Mouse (Mus musculus): Measurements from ENCODE around the gene Rab3a. TPM values are rescaled to one million over a fixed set of nuclear protein-coding genes. Genes with fewer than 3 reads are reported as not detected.

The Rab3a gene
- polyA plus RNA-seq, 1 experiment from 2014 or later: 16.2 TPM

- WGBS (ENCODE audit: insufficient replicate concordance): 72% methylated on average over 11 of the region's 11 CpGs
- H3K4me2 ChIP-seq: no peak overlapping the region
- peaks cover 25% of the 10 kb centered on the region for H3K36me3 ChIP-seq (ENCODE audit: control insufficient read depth, insufficient read depth, low read length)
- H3K9ac ChIP-seq (ENCODE audit: low read depth, low read length): 0 out of 2 replicates have a peak overlapping the region, but pooled peaks have one; percentile 34
- H3K9me3 ChIP-seq (replicated peaks; ENCODE audit: control insufficient read depth, low read length): no peaks in the 10 kb centered on the region
- ATAC-seq (replicated peaks; ENCODE audit: insufficient number of reproducible peaks, low FRiP score, low TSS enrichment): no peak
- no peak overlapping the region for H3K27ac ChIP-seq (ENCODE audit: low read depth, low read length)
- H3K4me3 ChIP-seq (ENCODE audit: low read depth, low read length): no peak overlapping the region
- peaks cover 17% of the 10 kb centered on the region for H3K4me1 ChIP-seq (ENCODE audit: control insufficient read depth, insufficient read depth, low read length)
- no peaks in the 10 kb centered on the region for H3K27me3 ChIP-seq (ENCODE audit: control insufficient read depth, insufficient read depth, low read length)
Observed at GRCm38 (mm10) chr8:70780093-70780492, 25.6 kb downstream of the Rab3a start.

- 84% methylated on average over 25 of the region's 25 CpGs for WGBS (ENCODE audit: insufficient replicate concordance)
- peaks cover 23% of the 10 kb centered on the region for H3K36me3 ChIP-seq (ENCODE audit: control insufficient read depth, insufficient read depth, low read length)
Observed at GRCm38 (mm10) chr8:70786291-70787050, 32.0 kb downstream of the Rab3a start.

GRCm38 (mm10) chr8:70787051-70787445 lies 32.6 kb downstream of the Rab3a start:
- no peak for ATAC-seq (replicated peaks; ENCODE audit: insufficient number of reproducible peaks, low FRiP score, low TSS enrichment)
- Histone ChIP-seq H3K4me2 (peak overlapping the region; percentile 49), H3K4me3 (ENCODE audit: low read depth, low read length) (no peak overlapping the region), H3K9ac (ENCODE audit: low read depth, low read length) (no peak overlapping the region), H3K4me1 (ENCODE audit: control insufficient read depth, insufficient read depth, low read length) (peaks cover 22% of the 10 kb centered on the region), H3K27ac (ENCODE audit: low read depth, low read length) (no peak overlapping the region), H3K36me3 (ENCODE audit: control insufficient read depth, insufficient read depth, low read length) (peaks cover 22% of the 10 kb centered on the region), H3K27me3 (ENCODE audit: control insufficient read depth, insufficient read depth, low read length) (no peaks in the 10 kb centered on the region), H3K9me3 (replicated peaks; ENCODE audit: control insufficient read depth, low read length) (no peaks in the 10 kb centered on the region)
- WGBS (ENCODE audit: insufficient replicate concordance): 89% methylated on average over 3 of the region's 3 CpGs

More at GRCm38 (mm10) chr8:70786291-70787050, 32.0 kb downstream of the Rab3a start:
- no peak overlapping the region for H3K27ac ChIP-seq (ENCODE audit: low read depth, low read length)
- ATAC-seq (replicated peaks; ENCODE audit: insufficient number of reproducible peaks, low FRiP score, low TSS enrichment): no peak
- no peaks in the 10 kb centered on the region for H3K9me3 ChIP-seq (replicated peaks; ENCODE audit: control insufficient read depth, low read length)
- no peak overlapping the region for H3K4me3 ChIP-seq (ENCODE audit: low read depth, low read length)
- peaks cover 16% of the 10 kb centered on the region for H3K4me1 ChIP-seq (ENCODE audit: control insufficient read depth, insufficient read depth, low read length)
- H3K27me3 ChIP-seq (ENCODE audit: control insufficient read depth, insufficient read depth, low read length): no peaks in the 10 kb centered on the region
- H3K9ac ChIP-seq (ENCODE audit: low read depth, low read length): no peak overlapping the region
- no peak overlapping the region for H3K4me2 ChIP-seq

GRCm38 (mm10) chr8:70787941-70788667 lies 33.6 kb downstream of the Rab3a start:
- peak; percentile 67 for ATAC-seq (replicated peaks; ENCODE audit: insufficient number of reproducible peaks, low FRiP score, low TSS enrichment)
- 9% methylated on average over 26 of the region's 30 CpGs for WGBS (ENCODE audit: insufficient replicate concordance)
- Histone ChIP-seq H3K4me2 (peak overlapping the region; percentile 49), H3K9me3 (replicated peaks; ENCODE audit: control insufficient read depth, low read length) (no peaks in the 10 kb centered on the region), H3K4me3 (ENCODE audit: low read depth, low read length) (peak overlapping the region; percentile 13), H3K9ac (ENCODE audit: low read depth, low read length) (no peak overlapping the region), H3K36me3 (ENCODE audit: control insufficient read depth, insufficient read depth, low read length) (peaks cover 18% of the 10 kb centered on the region), H3K4me1 (ENCODE audit: control insufficient read depth, insufficient read depth, low read length) (peaks cover 27% of the 10 kb centered on the region), H3K27ac (ENCODE audit: low read depth, low read length) (no peak overlapping the region), H3K27me3 (ENCODE audit: control insufficient read depth, insufficient read depth, low read length) (no peaks in the 10 kb centered on the region)

GRCm38 (mm10) chr8:70789046-70789445 lies 34.6 kb downstream of the Rab3a start:
- Histone ChIP-seq H3K36me3 (ENCODE audit: control insufficient read depth, insufficient read depth, low read length) (peaks cover 10% of the 10 kb centered on the region; the same call in 1 of the 2 replicates), H3K27me3 (ENCODE audit: control insufficient read depth, insufficient read depth, low read length) (peaks cover 8% of the 10 kb centered on the region), H3K4me2 (peak overlapping the region; percentile 49; the same call in 1 of the 2 replicates), H3K9me3 (replicated peaks; ENCODE audit: control insufficient read depth, low read length) (no peaks in the 10 kb centered on the region), H3K4me3 (ENCODE audit: low read depth, low read length) (no peak overlapping the region), H3K9ac (ENCODE audit: low read depth, low read length) (peak overlapping the region; percentile 22; the same call in 1 of the 2 replicates), H3K27ac (ENCODE audit: low read depth, low read length) (no peak overlapping the region), H3K4me1 (ENCODE audit: control insufficient read depth, insufficient read depth, low read length) (peaks cover 27% of the 10 kb centered on the region)
- ATAC-seq (replicated peaks; ENCODE audit: insufficient number of reproducible peaks, low FRiP score, low TSS enrichment): no peak
- WGBS (ENCODE audit: insufficient replicate concordance): 69% methylated on average over 10 of the region's 10 CpGs

- no peaks in the 10 kb centered on the region for H3K9me3 ChIP-seq (replicated peaks; ENCODE audit: control insufficient read depth, low read length)
- 65% methylated on average over 8 of the region's 8 CpGs for WGBS (ENCODE audit: insufficient replicate concordance)
- ATAC-seq (replicated peaks; ENCODE audit: insufficient number of reproducible peaks, low FRiP score, low TSS enrichment): no peak
- H3K27ac ChIP-seq (ENCODE audit: low read depth, low read length): no peak overlapping the region
- peak overlapping the region; percentile 86 for H3K9ac ChIP-seq (ENCODE audit: low read depth, low read length)
- peak overlapping the region; percentile 80 for H3K4me2 ChIP-seq
- peaks cover 5% of the 10 kb centered on the region; the same call in 1 of the 2 replicates for H3K36me3 ChIP-seq (ENCODE audit: control insufficient read depth, insufficient read depth, low read length)
- H3K27me3 ChIP-seq (ENCODE audit: control insufficient read depth, insufficient read depth, low read length): peaks cover 20% of the 10 kb centered on the region
- H3K4me3 ChIP-seq (ENCODE audit: low read depth, low read length): 0 out of 2 replicates have a peak overlapping the region, but pooled peaks have one; percentile 61
- peaks cover 27% of the 10 kb centered on the region for H3K4me1 ChIP-seq (ENCODE audit: control insufficient read depth, insufficient read depth, low read length)
Observed at GRCm38 (mm10) chr8:70790846-70791245, 36.4 kb downstream of the Rab3a start.

- peaks cover 23% of the 10 kb centered on the region for H3K27me3 ChIP-seq (ENCODE audit: control insufficient read depth, insufficient read depth, low read length)
- no peaks in the 10 kb centered on the region for H3K9me3 ChIP-seq (replicated peaks; ENCODE audit: control insufficient read depth, low read length)
- H3K4me1 ChIP-seq (ENCODE audit: control insufficient read depth, insufficient read depth, low read length): peaks cover 27% of the 10 kb centered on the region
- 0 out of 2 replicates have a peak, but pooled peaks cover 3% of the 10 kb centered on the region for H3K36me3 ChIP-seq (ENCODE audit: control insufficient read depth, insufficient read depth, low read length)
- WGBS (ENCODE audit: insufficient replicate concordance): 76% methylated on average over 7 of the region's 7 CpGs
- no peak overlapping the region for H3K27ac ChIP-seq (ENCODE audit: low read depth, low read length)
- H3K4me2 ChIP-seq: peak overlapping the region; percentile 80
- no peak for ATAC-seq (replicated peaks; ENCODE audit: insufficient number of reproducible peaks, low FRiP score, low TSS enrichment)
- peak overlapping the region; percentile 86 for H3K9ac ChIP-seq (ENCODE audit: low read depth, low read length)
- H3K4me3 ChIP-seq (ENCODE audit: low read depth, low read length): peak overlapping the region; percentile 61
Observed at GRCm38 (mm10) chr8:70791294-70791701, 36.8 kb downstream of the Rab3a start.

GRCm38 (mm10) chr8:70791975-70792691 lies 37.7 kb downstream of the Rab3a start:
- 4% methylated on average over 58 of the region's 58 CpGs for WGBS (ENCODE audit: insufficient replicate concordance)
- peak; percentile 65 for ATAC-seq (replicated peaks; ENCODE audit: insufficient number of reproducible peaks, low FRiP score, low TSS enrichment)
- peaks cover 23% of the 10 kb centered on the region for H3K27me3 ChIP-seq (ENCODE audit: control insufficient read depth, insufficient read depth, low read length)
- peak overlapping the region; percentile 80 for H3K4me2 ChIP-seq
- no peaks in the 10 kb centered on the region for H3K36me3 ChIP-seq (ENCODE audit: control insufficient read depth, insufficient read depth, low read length)
- H3K4me3 ChIP-seq (ENCODE audit: low read depth, low read length): peak overlapping the region; percentile 61
- peaks cover 27% of the 10 kb centered on the region for H3K4me1 ChIP-seq (ENCODE audit: control insufficient read depth, insufficient read depth, low read length)
- H3K27ac ChIP-seq (ENCODE audit: low read depth, low read length): peak overlapping the region; percentile 50
- peak overlapping the region; percentile 86 for H3K9ac ChIP-seq (ENCODE audit: low read depth, low read length)
- no peaks in the 10 kb centered on the region for H3K9me3 ChIP-seq (replicated peaks; ENCODE audit: control insufficient read depth, low read length)
